16 mouse cellular contexts compared by ENCODE assay signal in the genomic region with DNA sequence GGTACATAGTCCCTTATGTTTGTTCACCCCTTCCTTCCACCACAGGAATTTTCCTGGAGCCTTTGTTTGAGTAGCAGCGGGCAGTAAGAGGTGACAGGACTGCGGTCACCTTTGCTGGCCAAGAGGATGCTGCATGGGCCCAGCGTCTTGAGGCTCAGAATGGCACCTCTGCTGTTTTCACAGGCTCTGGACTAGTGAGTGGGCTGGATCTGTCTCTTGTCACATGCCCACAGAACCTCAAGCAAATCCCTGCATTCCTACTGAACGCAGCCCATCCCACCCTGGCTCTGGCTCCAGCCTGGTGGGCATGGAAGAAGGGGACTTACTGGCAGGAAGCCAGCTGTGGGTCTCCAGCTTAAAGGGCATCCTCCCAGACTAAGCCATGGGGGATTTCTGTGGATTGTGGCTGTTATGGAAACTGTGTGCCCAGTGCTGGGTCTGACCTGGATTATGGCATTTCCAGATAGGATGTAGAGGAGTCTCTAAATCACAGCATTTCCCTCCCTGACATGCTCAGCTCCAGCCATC. TPM values are rescaled to one million over a fixed set of nuclear protein-coding genes. Genes with fewer than 3 reads are reported as not detected.
DNase-seq lines count a peak whose midpoint lies in the region; TF ChIP-seq lines count a peak whose summit lies in the region.
"Had no signal": no experiment of that assay in that cellular context is flagged by ENCODE, and none has a peak within 500 bp of the region (broad histone marks: within the 10 kb centered on the region; RNA-seq: fewer than 3 reads in every experiment).

No protein-coding gene starts in this region.

- H3K27ac ChIP-seq in layer of hippocampus, adult 2 months = peak overlapping the region; percentile 51; the same call in 1 of the 2 replicates
- H3K27ac ChIP-seq: embryonic facial prominence, embryonic 15.5 days; intestine, embryonic 15.5 days; limb, embryonic 12.5 days; liver, embryonic 12.5 days had no signal

- no peak for TF ChIP-seq CTCF in layer of hippocampus, adult 2 months (conservative IDR thresholded peaks at IDR 0.05)

- peak; percentile 21 to 22 for DNase-seq in cerebellum, postnatal 25 days
- no peak for DNase-seq in cerebellum, postnatal 36 days
- no peak for DNase-seq in layer of hippocampus, adult 2 months (ENCODE audit: low spot score in 2 of 2)
- DNase-seq in layer of hippocampus, adult 9-11 months = no peak
- DNase-seq in right cerebral cortex, adult 18-20 months = peak; percentile 49
- no peak for DNase-seq in right cerebral cortex, postnatal 4 days
- no peak for DNase-seq in urinary bladder, adult 2 months (ENCODE audit: low spot score)
- DNase-seq: adrenal gland, postnatal 14 days; kidney, postnatal 36 days; lung, adult 2 months had no signal

- H3K4me3 ChIP-seq in layer of hippocampus, adult 2 months = no peak overlapping the region
- H3K4me3 ChIP-seq: embryonic facial prominence, embryonic 15.5 days; intestine, embryonic 15.5 days; limb, embryonic 12.5 days; liver, embryonic 12.5 days; megakaryocyte, embryonic 14.5 days had no signal

RNA-seq across cellular contexts. Expression of gene Brsk2, which starts 8.0 kb away (rescaled TPM):
- total RNA-seq in layer of hippocampus, adult 2 months (2021) = 100 to 1,000 TPM; 175 to 181 TPM
- 0.27 and 0.34 TPM in 2 replicates for polyA plus RNA-seq in urinary bladder, adult 2 months (2012; rRNA removed)
- total RNA-seq: hematopoietic stem cell, adult 5-6 weeks had no signal

RNA-seq across cellular contexts. Expression of gene Tollip, which starts 39.3 kb away (rescaled TPM):
- 100 to 1,000 TPM; 112 to 123 TPM for total RNA-seq in layer of hippocampus, adult 2 months (2021)
- 47.1 and 47.7 TPM in 2 replicates for polyA plus RNA-seq in urinary bladder, adult 2 months (2012; rRNA removed)

Comparison
In these comparisons a context has a peak if more than half of its experiments do, and no peak if none do; other contexts are left out.
1. DNase-seq: peak in cerebellum, postnatal 25 days (2 of 2) and right cerebral cortex, adult 18-20 months (single experiment); none in cerebellum, postnatal 36 days (0 of 2), layer of hippocampus, adult 2 months (0 of 2), layer of hippocampus, adult 9-11 months (single experiment), right cerebral cortex, postnatal 4 days (single experiment) and urinary bladder, adult 2 months (single experiment).